Mouse (Mus musculus) testis, adult 2 months (tissue): Measurements from ENCODE around the gene Npas3. TPM values are rescaled to one million over a fixed set of nuclear protein-coding genes. Genes with fewer than 3 reads are reported as not detected.
A peak's percentile ranks its signal among the peaks of the same experiment; 100 is the strongest.

Experiments
- H3K27ac ChIP-seq: fragments of 200-500 bp; 2 replicates; pipeline ENCODE4 v1.5.1; 2012; ENCODE audit warnings: low read depth, low read length; ENCODE audit not compliant: control insufficient read depth, insufficient read depth
- H3K27me3 ChIP-seq: fragments of 200-500 bp; 2 replicates; pipeline ENCODE4 v1.6.1; 2012; ENCODE audit warnings: mild to moderate bottlenecking, low read length, moderate library complexity; ENCODE audit not compliant: control insufficient read depth, insufficient read depth
- H3K36me3 ChIP-seq: fragments of 200-500 bp; 2 replicates; pipeline ENCODE4 v1.6.1; 2012; ENCODE audit warnings: mild to moderate bottlenecking, low read length; ENCODE audit not compliant: control insufficient read depth, insufficient read depth
- H3K4me1 ChIP-seq: fragments of 200-500 bp; 2 replicates; pipeline ENCODE4 v1.6.1; 2012; ENCODE audit warnings: low read length; ENCODE audit not compliant: control insufficient read depth, insufficient read depth
- H3K4me3 ChIP-seq: fragments of 200-500 bp; 2 replicates; pipeline ENCODE4 v1.5.1; 2012; ENCODE audit warnings: low read depth, mild to moderate bottlenecking, low read length, moderate library complexity, mixed read lengths; ENCODE audit not compliant: control insufficient read depth
- CTCF ChIP-seq: fragments of 200-500 bp; IDR thresholded peaks from 2 replicates; pipeline ENCODE4 v1.5.1; 2012; ENCODE audit warnings: low read depth, mild to moderate bottlenecking, inconsistent platforms, low read length, moderate library complexity; ENCODE audit not compliant: control insufficient read depth, insufficient read depth, insufficient replicate concordance
- POLR2A ChIP-seq: fragments of 200-500 bp; IDR thresholded peaks from 2 replicates; pipeline ENCODE4 v1.6.1; 2012; ENCODE audit warnings: low read depth, mild to moderate bottlenecking, inconsistent platforms, low read length, moderate library complexity; ENCODE audit not compliant: control insufficient read depth
- polyA plus RNA-seq: library from polyadenylated mRNA; depleted of rRNA; stranded (reverse); fragments of >200 nt; gene quantifications from 2 replicates; pipeline ENCODE4 v1.2.3, GENCODE M21; 2012

Gene Npas3
- polyA plus RNA-seq, 1 experiment, result 0.91 TPM

- Histone ChIP-seq H3K4me3 (no peak overlapping the region), H3K27me3 (no peaks in the 10 kb centered on the region)
- TF ChIP-seq CTCF, result no peak
- no peak for TF ChIP-seq POLR2A
Observed at GRCm38 (mm10) chr12:53833348-53833747, 584.9 kb downstream of the Npas3 start.

GRCm38 (mm10) chr12:53836031-53836790 lies 587.7 kb downstream of the Npas3 start:
- Histone ChIP-seq H3K4me3 (peak overlapping the region; percentile 49), H3K36me3 (no peaks in the 10 kb centered on the region), H3K4me1 (0 out of 2 replicates have a peak, but pooled peaks cover 2% of the 10 kb centered on the region)

More at GRCm38 (mm10) chr12:53833348-53833747, 584.9 kb downstream of the Npas3 start:
- Histone ChIP-seq H3K27ac (no peak overlapping the region), H3K4me1 (0 out of 2 replicates have a peak, but pooled peaks cover 2% of the 10 kb centered on the region), H3K36me3 (no peaks in the 10 kb centered on the region)

GRCm38 (mm10) chr12:53837408-53837807 lies 588.9 kb downstream of the Npas3 start:
- Histone ChIP-seq H3K4me3 (no peak overlapping the region), H3K36me3 (no peaks in the 10 kb centered on the region), H3K27ac (no peak overlapping the region), H3K4me1 (0 out of 2 replicates have a peak, but pooled peaks cover 2% of the 10 kb centered on the region), H3K27me3 (no peaks in the 10 kb centered on the region)
- no peak for TF ChIP-seq POLR2A
- no peak for TF ChIP-seq CTCF

More at GRCm38 (mm10) chr12:53836031-53836790, 587.7 kb downstream of the Npas3 start:
- TF ChIP-seq CTCF, result no peak
- Histone ChIP-seq H3K27me3 (no peaks in the 10 kb centered on the region), H3K27ac (no peak overlapping the region)

DNA sequence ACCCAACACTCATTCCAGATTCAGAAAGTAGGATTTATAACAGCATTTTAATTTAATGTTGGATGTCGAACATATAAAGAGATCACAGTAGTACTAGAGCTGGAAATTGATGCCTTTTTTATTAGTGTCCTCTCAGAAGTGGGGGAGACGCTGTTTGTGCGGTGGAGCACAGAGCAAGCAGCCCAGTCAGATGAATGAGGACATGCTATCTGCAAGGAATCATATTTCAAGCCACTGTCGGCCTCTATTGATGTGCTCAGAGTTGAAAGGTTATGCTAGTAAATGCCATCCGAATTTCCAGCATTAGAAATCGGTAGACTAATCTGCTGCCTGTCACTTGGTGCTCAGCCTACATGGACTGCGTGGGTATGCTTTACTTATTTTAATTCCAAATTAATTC lies 590.1 kb downstream of the Npas3 start:
- Histone ChIP-seq H3K4me3 (no peak overlapping the region), H3K27me3 (no peaks in the 10 kb centered on the region), H3K4me1 (0 out of 2 replicates have a peak, but pooled peaks cover 2% of the 10 kb centered on the region), H3K36me3 (no peaks in the 10 kb centered on the region), H3K27ac (no peak overlapping the region)
- TF ChIP-seq POLR2A (no peak), CTCF (no peak)

DNA sequence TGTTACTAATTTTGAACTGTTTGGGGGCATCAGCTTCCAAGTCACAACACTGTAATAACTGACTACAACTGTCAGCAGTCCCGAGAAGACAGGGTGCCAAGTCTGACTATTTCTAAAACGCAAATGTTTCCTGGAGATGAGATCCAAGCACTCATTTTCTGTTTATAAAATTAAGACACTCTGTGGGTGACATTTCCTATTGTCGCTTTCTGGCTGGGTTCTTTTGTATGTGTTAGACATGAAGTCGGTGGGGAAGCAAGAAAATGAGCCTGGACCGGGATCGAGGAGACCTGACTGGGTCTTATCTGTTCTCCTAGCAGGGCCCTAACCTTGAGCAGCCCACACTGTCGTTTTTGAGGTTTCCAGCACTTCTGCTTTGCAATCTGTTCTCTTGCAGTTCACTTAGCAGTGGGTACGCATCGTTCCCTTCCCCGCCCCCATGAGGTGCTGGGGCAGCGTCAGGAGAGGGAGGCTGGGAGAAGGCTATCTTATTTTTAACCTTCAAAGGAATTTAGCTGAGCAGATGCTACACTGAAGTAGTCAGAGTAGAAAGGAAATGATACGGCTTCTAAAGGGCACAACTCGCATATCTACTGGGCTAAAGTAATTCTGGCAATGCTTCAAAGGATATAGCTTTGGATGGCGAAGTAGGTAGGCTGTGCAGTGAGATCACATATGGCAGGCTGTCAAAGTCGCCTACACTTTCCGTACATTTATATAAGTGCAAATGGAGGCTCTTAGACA lies 593.6 kb downstream of the Npas3 start:
- H3K4me3 ChIP-seq, result no peak overlapping the region
- H3K4me1 ChIP-seq, result no peaks in the 10 kb centered on the region
- H3K27me3 ChIP-seq, result no peaks in the 10 kb centered on the region
- TF ChIP-seq CTCF (no peak), POLR2A (no peak)
- H3K36me3 ChIP-seq, result no peaks in the 10 kb centered on the region
- no peak overlapping the region for H3K27ac ChIP-seq

GRCm38 (mm10) chr12:53843626-53844025 lies 595.1 kb downstream of the Npas3 start:
- H3K36me3 ChIP-seq, result no peaks in the 10 kb centered on the region
- TF ChIP-seq POLR2A (no peak), CTCF (no peak)

DNA sequence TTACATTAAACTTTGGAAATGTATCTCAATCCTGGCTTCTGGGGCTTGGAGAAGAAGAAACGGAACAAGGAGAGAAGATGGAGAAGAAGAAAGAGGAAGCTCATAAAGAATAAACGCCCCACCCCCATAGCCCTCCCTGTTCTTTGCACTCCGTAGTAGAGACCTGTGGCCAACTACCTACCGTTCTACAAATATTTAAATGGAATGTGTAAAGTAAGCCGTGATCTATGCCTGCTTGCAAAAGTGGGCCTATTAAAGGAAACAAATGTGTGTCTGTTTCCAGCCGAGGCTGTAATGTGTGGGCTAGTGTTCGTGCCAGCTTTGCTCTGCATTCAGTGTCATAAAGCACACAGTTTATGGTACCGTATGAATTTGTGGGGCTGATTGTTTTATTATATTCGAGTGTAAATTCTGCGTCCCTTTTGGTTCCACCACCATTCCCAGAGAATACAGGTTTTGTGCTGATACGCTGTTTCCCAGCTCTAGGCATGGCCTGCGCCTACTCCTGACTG lies 597.7 kb downstream of the Npas3 start:
- no peak overlapping the region for H3K27ac ChIP-seq
- no peak overlapping the region for H3K4me3 ChIP-seq
- no peaks in the 10 kb centered on the region for H3K4me1 ChIP-seq
- no peaks in the 10 kb centered on the region for H3K36me3 ChIP-seq
- H3K27me3 ChIP-seq, result no peaks in the 10 kb centered on the region
- TF ChIP-seq POLR2A (no peak), CTCF (no peak)

More at GRCm38 (mm10) chr12:53843626-53844025, 595.1 kb downstream of the Npas3 start:
- Histone ChIP-seq H3K4me3 (no peak overlapping the region), H3K27me3 (no peaks in the 10 kb centered on the region), H3K4me1 (no peaks in the 10 kb centered on the region), H3K27ac (no peak overlapping the region)
